Mouse (Mus musculus): ENCODE results near the gene Gadl1. TPM values are rescaled to one million over a fixed set of nuclear protein-coding genes. Genes with fewer than 3 reads are reported as not detected.

Gene Gadl1
- total and polyA plus RNA-seq, 2 experiments = not detected

DNA sequence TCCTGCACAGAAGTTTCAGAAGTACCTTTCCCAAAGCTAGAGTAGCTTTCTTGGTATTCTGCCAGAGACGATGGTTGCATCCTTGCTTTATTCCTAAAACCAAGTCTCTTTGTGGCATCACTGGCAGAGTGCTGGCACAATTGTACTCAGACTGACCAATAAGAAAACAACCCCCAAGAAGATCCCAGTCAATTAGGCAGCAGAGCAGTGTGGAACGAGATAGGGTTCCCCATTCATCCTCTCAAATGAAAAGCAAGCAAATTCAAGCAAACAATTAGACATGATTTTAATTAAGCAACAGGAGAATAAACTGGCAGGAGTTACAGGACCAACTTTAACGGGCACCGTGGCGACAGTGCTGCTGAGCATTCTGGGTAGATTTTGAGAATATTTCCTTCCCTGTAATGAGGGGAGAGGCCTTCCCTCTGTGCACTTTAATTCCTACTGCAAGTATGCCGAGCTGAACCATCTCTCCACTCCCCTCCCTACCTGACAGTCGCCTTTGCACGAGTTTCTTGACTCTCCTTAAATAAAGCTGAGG lies 209.1 kb downstream of the Gadl1 start:
- WGBS = 94% methylated on average over 8 of the region's 8 CpGs
- no peak for DNase-seq (ENCODE audit: extremely low read depth, low read depth, low spot score)
- peaks cover 2% of the 10 kb centered on the region; the same call in 1 of the 2 replicates for H3K4me1 ChIP-seq (ENCODE audit: control insufficient read depth, insufficient read depth, low read length)
- H3K4me3 ChIP-seq (ENCODE audit: insufficient read depth, low read depth, low read length) = no peak overlapping the region
- H3K9ac ChIP-seq (ENCODE audit: low read depth, low read length) = no peak overlapping the region
- H3K79me2 ChIP-seq (ENCODE audit: control insufficient read depth, insufficient read depth, low read length) = no peaks in the 10 kb centered on the region
- no peaks in the 10 kb centered on the region for H3K27me3 ChIP-seq (ENCODE audit: control insufficient read depth, insufficient read depth, low read length)
- peaks cover 13% of the 10 kb centered on the region; the same call in 1 of the 2 replicates for H3K36me3 ChIP-seq (ENCODE audit: control insufficient read depth, insufficient read depth, low read length)
- TF ChIP-seq CTCF (IDR thresholded peaks at IDR 0.05; ENCODE audit: low read depth, low read length) = no peak
- TF ChIP-seq POLR2A (IDR thresholded peaks at IDR 0.05; ENCODE audit: extremely low read depth, insufficient read depth, low read length) = no peak
- H3K27ac ChIP-seq (replicated peaks; ENCODE audit: insufficient read depth, low read depth, low read length) = no peak overlapping the region

DNA sequence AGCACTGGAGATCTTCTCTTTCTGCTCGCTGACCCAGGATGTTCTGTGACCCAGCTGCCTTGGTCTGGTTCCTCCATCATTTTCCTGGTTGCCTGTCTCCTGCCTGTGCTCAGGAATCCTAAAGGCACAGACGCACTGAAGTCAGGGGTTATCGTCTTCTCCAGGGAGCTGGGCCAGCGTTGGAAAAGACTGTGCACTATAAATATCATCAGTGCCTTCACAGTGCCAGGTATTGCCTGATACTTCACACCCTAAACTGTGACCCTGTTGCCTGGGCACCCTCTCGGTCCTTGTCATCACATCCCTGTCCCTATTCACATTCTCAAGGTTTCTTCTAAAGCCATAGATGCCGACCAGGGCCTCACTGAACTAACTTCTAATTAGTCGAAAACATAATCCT lies 210.7 kb downstream of the Gadl1 start:
- peaks cover 15% of the 10 kb centered on the region; the same call in 1 of the 2 replicates for H3K36me3 ChIP-seq (ENCODE audit: control insufficient read depth, insufficient read depth, low read length)
- peaks cover 2% of the 10 kb centered on the region; the same call in 1 of the 2 replicates for H3K4me1 ChIP-seq (ENCODE audit: control insufficient read depth, insufficient read depth, low read length)
- H3K4me3 ChIP-seq (ENCODE audit: insufficient read depth, low read depth, low read length) = no peak overlapping the region
- H3K9ac ChIP-seq (ENCODE audit: low read depth, low read length) = no peak overlapping the region
- no peaks in the 10 kb centered on the region for H3K79me2 ChIP-seq (ENCODE audit: control insufficient read depth, insufficient read depth, low read length)
- WGBS = 91% methylated on average over 7 of the region's 7 CpGs
- no peak for DNase-seq (ENCODE audit: extremely low read depth, low read depth, low spot score)
- H3K27me3 ChIP-seq (ENCODE audit: control insufficient read depth, insufficient read depth, low read length) = no peaks in the 10 kb centered on the region
- no peak overlapping the region for H3K27ac ChIP-seq (replicated peaks; ENCODE audit: insufficient read depth, low read depth, low read length)
- TF ChIP-seq POLR2A (IDR thresholded peaks at IDR 0.05; ENCODE audit: extremely low read depth, insufficient read depth, low read length) = no peak
- TF ChIP-seq CTCF (IDR thresholded peaks at IDR 0.05; ENCODE audit: low read depth, low read length) = no peak

DNA sequence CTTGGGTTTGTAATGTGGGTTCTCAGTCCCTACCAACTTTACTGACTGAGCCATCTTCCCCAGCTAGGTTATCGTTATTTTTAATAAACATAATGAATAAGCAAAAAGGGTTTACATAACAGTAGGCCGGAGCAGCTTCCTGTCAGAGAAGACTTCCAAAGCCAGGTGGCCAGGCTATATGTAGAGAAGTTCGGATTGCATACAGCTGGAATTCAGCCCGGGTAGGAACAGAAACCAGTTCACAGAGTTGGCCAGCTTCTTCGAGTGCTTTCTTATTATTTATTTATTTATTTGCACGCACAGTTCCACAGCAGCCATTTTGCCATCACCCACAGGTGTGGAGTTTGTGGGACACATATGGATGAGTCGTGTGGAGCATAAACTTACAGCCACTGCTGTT lies 212.2 kb downstream of the Gadl1 start:
- DNase-seq (ENCODE audit: extremely low read depth, low read depth, low spot score) = no peak
- Histone ChIP-seq H3K27ac (replicated peaks; ENCODE audit: insufficient read depth, low read depth, low read length) (no peak overlapping the region), H3K27me3 (ENCODE audit: control insufficient read depth, insufficient read depth, low read length) (no peaks in the 10 kb centered on the region), H3K79me2 (ENCODE audit: control insufficient read depth, insufficient read depth, low read length) (no peaks in the 10 kb centered on the region), H3K4me1 (ENCODE audit: control insufficient read depth, insufficient read depth, low read length) (no peaks in the 10 kb centered on the region; the same call in 1 of the 2 replicates), H3K9ac (ENCODE audit: low read depth, low read length) (no peak overlapping the region), H3K4me3 (ENCODE audit: insufficient read depth, low read depth, low read length) (no peak overlapping the region), H3K36me3 (ENCODE audit: control insufficient read depth, insufficient read depth, low read length) (peaks cover 18% of the 10 kb centered on the region; the same call in 1 of the 2 replicates)
- TF ChIP-seq POLR2A (IDR thresholded peaks at IDR 0.05; ENCODE audit: extremely low read depth, insufficient read depth, low read length) = no peak
- TF ChIP-seq CTCF (IDR thresholded peaks at IDR 0.05; ENCODE audit: low read depth, low read length) = no peak
- 91% methylated on average over 7 of the region's 7 CpGs for whole genome bisulfite sequencing

DNA sequence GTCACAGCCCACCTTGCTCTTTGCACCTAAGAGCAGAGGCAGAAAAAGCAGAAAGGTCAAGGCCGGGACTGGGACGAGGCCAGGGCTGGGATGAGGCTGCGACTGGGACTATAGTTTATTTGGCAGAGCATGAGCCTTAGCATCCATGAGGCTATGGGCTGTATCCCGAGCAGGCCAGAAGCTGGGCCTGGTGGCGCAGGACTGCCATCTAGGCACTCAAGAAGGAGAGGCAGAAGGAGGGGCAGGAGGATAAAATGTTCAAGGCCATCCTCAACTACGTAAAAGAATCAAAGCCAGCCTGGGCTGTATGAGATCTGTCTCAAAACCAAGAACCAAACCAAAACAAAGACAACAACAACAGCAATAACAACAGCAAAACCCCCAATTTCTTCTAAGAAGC lies 213.3 kb downstream of the Gadl1 start:
- Histone ChIP-seq H3K4me1 (ENCODE audit: control insufficient read depth, insufficient read depth, low read length) (no peaks in the 10 kb centered on the region; the same call in 1 of the 2 replicates), H3K79me2 (ENCODE audit: control insufficient read depth, insufficient read depth, low read length) (no peaks in the 10 kb centered on the region), H3K4me3 (ENCODE audit: insufficient read depth, low read depth, low read length) (no peak overlapping the region), H3K9ac (ENCODE audit: low read depth, low read length) (no peak overlapping the region), H3K27ac (replicated peaks; ENCODE audit: insufficient read depth, low read depth, low read length) (no peak overlapping the region), H3K36me3 (ENCODE audit: control insufficient read depth, insufficient read depth, low read length) (peaks cover 19% of the 10 kb centered on the region), H3K27me3 (ENCODE audit: control insufficient read depth, insufficient read depth, low read length) (no peaks in the 10 kb centered on the region)
- no peak for DNase-seq (ENCODE audit: extremely low read depth, low read depth, low spot score)
- 60% methylated on average over 6 of the region's 6 CpGs for WGBS
- no peak for TF ChIP-seq POLR2A (IDR thresholded peaks at IDR 0.05; ENCODE audit: extremely low read depth, insufficient read depth, low read length)
- TF ChIP-seq CTCF (IDR thresholded peaks at IDR 0.05; ENCODE audit: low read depth, low read length) = 0 out of 2 replicates have a peak, but pooled peaks have one; percentile 34

DNA sequence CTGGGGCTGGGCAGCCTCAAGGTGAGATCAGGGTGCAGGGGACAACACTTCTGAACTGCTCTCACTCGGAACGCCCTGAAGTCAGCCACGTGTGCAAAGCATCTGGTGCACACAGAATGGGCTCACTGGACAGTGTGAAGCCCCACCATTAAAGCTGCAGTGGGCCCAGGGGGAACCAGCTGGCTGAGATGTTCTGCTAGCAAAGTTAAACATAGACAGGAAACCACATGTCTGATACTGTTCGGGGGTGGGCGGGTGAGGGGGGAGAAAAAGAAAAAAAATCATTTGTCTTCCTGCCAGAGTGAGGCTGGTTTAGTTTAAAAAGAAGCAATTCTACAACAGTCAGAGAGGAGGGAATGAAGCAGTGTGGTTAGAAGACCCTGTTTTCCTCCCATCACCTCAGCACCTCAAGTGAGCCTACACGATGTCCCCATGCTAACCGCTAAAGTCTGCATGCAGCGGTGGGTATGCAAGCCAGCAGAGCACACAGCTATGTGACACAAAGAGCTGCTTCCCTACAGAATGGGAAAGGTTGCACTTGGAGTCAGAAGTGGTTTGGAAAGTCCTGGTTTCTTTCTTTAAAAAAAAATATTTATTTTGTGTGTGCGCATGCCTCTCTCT lies 213.8 kb downstream of the Gadl1 start:
- Histone ChIP-seq H3K4me1 (ENCODE audit: control insufficient read depth, insufficient read depth, low read length) (no peaks in the 10 kb centered on the region; the same call in 1 of the 2 replicates), H3K4me3 (ENCODE audit: insufficient read depth, low read depth, low read length) (no peak overlapping the region), H3K27me3 (ENCODE audit: control insufficient read depth, insufficient read depth, low read length) (no peaks in the 10 kb centered on the region), H3K36me3 (ENCODE audit: control insufficient read depth, insufficient read depth, low read length) (peaks cover 23% of the 10 kb centered on the region), H3K9ac (ENCODE audit: low read depth, low read length) (no peak overlapping the region), H3K27ac (replicated peaks; ENCODE audit: insufficient read depth, low read depth, low read length) (no peak overlapping the region), H3K79me2 (ENCODE audit: control insufficient read depth, insufficient read depth, low read length) (no peaks in the 10 kb centered on the region)
- WGBS = 78% methylated on average over 9 of the region's 9 CpGs
- DNase-seq (ENCODE audit: extremely low read depth, low read depth, low spot score) = no peak
- TF ChIP-seq POLR2A (IDR thresholded peaks at IDR 0.05; ENCODE audit: extremely low read depth, insufficient read depth, low read length) (no peak), CTCF (IDR thresholded peaks at IDR 0.05; ENCODE audit: low read depth, low read length) (no peak)
